In the genomic region with DNA sequence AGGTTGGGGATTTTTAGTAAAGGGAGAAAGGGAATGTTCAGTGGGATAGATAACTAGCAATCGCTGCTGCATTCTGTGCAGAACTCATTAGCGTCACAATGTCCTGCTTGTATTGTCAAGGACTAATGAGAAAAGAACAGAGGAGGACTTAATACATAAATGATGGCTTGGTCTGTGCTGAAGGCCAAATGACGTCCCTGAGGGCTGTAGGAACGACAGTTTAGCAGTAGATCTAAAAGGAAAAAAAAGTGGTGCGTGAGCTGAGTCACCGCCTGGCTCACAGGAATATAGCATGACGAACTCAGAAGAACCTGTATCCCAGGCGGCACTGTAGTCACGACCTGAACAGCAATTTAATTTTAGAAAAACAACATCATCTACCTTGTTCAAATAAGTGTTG, we compare ENCODE assay signal across 14 mouse cellular contexts.
"Had no signal": no experiment of that assay in that cellular context is flagged by ENCODE, and none has a peak within 500 bp of the region (broad histone marks: within the 10 kb centered on the region; RNA-seq: fewer than 3 reads in every experiment).

No protein-coding gene starts in this region.

- H3K9ac ChIP-seq: limb, embryonic 15.5 days; liver, embryonic 12.5 days; lung, embryonic 14.5 days; midbrain, embryonic 12.5 days; stomach, embryonic 15.5 days had no signal

- H3K27me3 ChIP-seq: limb, embryonic 15.5 days; liver, embryonic 12.5 days; midbrain, embryonic 12.5 days; stomach, embryonic 15.5 days had no signal

- H3K4me1 ChIP-seq: limb, embryonic 15.5 days; liver, embryonic 12.5 days; megakaryocyte, embryonic 14.5 days; midbrain, embryonic 12.5 days; stomach, embryonic 15.5 days had no signal

- H3K36me3 ChIP-seq: limb, embryonic 15.5 days; liver, embryonic 12.5 days; midbrain, embryonic 12.5 days; stomach, embryonic 15.5 days had no signal

- H3K4me2 ChIP-seq: limb, embryonic 15.5 days; liver, embryonic 12.5 days; lung, embryonic 14.5 days; midbrain, embryonic 12.5 days; stomach, embryonic 15.5 days had no signal

- H3K4me3 ChIP-seq: limb, embryonic 15.5 days; liver, embryonic 12.5 days; megakaryocyte, embryonic 14.5 days; midbrain, embryonic 12.5 days; stomach, embryonic 15.5 days had no signal

- H3K27ac ChIP-seq: limb, embryonic 15.5 days; liver, embryonic 12.5 days; macrophage; midbrain, embryonic 12.5 days; stomach, embryonic 15.5 days had no signal

- DNase-seq: kidney, adult 8-10 months; kidney, postnatal 36 days; layer of hippocampus, adult 9-11 months; layer of hippocampus, postnatal 36 days; lung, embryonic 14.5 days; lung, postnatal 10 days; right cerebral cortex, postnatal 14 days; thymus, postnatal 4 days had no signal

- ATAC-seq: liver, embryonic 12.5 days had no signal

- H3K9me3 ChIP-seq: limb, embryonic 15.5 days; liver, embryonic 12.5 days; megakaryocyte, embryonic 14.5 days; midbrain, embryonic 12.5 days; stomach, embryonic 15.5 days had no signal
